Mouse (Mus musculus): ENCODE measurements at regions not wholly inside any gene's neighbourhood (a gene's known extent, or its start where the extent isn't known, plus 50 kb on each side); places are given as distances from the start of the nearest gene placed in this dataset.

DNA sequence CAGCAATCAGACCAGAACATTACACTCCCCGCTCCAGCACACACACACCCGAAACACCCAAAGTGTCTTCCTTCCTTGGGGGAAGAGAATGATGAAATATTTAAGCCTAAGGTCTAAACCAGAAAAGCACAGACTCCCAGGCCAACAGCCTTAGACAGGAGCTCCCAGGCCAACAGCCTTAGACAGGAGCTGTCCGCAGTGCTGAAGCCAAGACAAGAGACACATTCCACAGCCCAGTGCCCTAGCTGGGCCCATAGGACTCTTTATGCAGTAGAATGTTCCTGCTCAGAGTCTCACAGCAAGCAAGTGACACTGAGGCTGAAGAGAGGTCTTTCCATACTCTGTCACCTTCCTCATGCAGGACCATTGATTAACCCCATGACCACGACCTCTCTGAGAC lies 253.6 kb downstream of the Mroh4 start:
- Histone ChIP-seq H3K36me3 (ENCODE audit: control insufficient read depth, insufficient read depth, low read length) (no peaks in the 10 kb centered on the region), H3K4me3 (ENCODE audit: extremely low read depth, insufficient read depth, insufficient read length) (no peak overlapping the region), H3K4me1 (ENCODE audit: control insufficient read depth, insufficient read depth, insufficient read length) (no peaks in the 10 kb centered on the region), H3K27ac (ENCODE audit: insufficient read depth, low read length) (no peak overlapping the region), H3K27me3 (ENCODE audit: control insufficient read depth, insufficient read depth, low read length) (no peaks in the 10 kb centered on the region)
- TF ChIP-seq POLR2A (IDR thresholded peaks at IDR 0.05; ENCODE audit: low read depth, low read length) (no peak), CTCF (IDR thresholded peaks at IDR 0.05; ENCODE audit: extremely low read depth, insufficient read depth, insufficient read length, insufficient replicate concordance) (no peak)
- no peak for DNase-seq (ENCODE audit: low read depth in 1 of 2, low spot score in 2 of 2)
- WGBS: 66% methylated on average over 4 of the region's 4 CpGs

DNA sequence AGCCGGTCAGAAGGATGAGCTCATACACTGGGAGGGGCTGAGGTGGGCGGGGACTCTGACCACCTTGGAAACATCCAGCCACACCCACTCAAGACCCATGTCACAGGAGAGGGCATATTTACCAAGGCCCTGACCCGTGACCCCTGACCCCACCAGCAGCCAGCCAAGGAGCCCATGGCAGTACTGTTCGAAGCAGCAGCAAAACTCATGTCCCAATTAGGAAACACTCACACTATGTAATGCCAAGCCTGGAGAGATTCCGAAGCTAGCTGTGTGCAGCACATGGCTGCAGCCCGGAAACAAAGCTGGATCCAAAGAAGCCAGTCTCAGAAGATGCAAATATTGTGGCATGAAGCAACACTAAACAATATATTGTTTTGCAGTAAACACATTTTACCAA lies 256.8 kb downstream of the Mroh4 start:
- DNase-seq (ENCODE audit: low read depth in 1 of 2, low spot score in 2 of 2): no peak
- no peak overlapping the region for H3K27ac ChIP-seq (ENCODE audit: insufficient read depth, low read length)
- 89% methylated on average over 6 of the region's 6 CpGs for WGBS
- TF ChIP-seq POLR2A (IDR thresholded peaks at IDR 0.05; ENCODE audit: low read depth, low read length) (no peak), CTCF (IDR thresholded peaks at IDR 0.05; ENCODE audit: extremely low read depth, insufficient read depth, insufficient read length, insufficient replicate concordance) (no peak)
- no peaks in the 10 kb centered on the region for H3K4me1 ChIP-seq (ENCODE audit: control insufficient read depth, insufficient read depth, insufficient read length)
- H3K36me3 ChIP-seq (ENCODE audit: control insufficient read depth, insufficient read depth, low read length): no peaks in the 10 kb centered on the region
- no peaks in the 10 kb centered on the region for H3K27me3 ChIP-seq (ENCODE audit: control insufficient read depth, insufficient read depth, low read length)
- H3K4me3 ChIP-seq (ENCODE audit: extremely low read depth, insufficient read depth, insufficient read length): no peak overlapping the region

DNA sequence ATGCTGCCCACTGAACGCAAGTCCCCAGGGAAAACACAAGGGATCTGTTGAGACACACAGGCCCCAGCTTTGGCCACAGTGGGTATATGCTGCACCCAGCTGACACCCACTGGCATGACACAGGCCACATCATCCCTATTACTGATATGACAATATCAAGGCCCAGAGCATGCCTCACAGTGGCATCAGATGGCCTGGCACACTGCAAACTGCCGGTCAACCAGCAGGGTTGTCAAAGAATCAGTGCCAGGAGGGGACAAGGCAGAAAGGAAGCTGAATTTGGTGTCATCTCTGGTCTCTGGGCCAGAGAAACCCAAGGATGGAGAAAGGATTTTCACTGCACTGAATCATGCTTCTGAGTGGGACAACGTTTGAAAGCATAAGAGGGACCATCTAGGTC lies 266.7 kb downstream of the Mroh4 start:
- Histone ChIP-seq H3K4me1 (ENCODE audit: control insufficient read depth, insufficient read depth, insufficient read length) (no peaks in the 10 kb centered on the region), H3K4me3 (ENCODE audit: extremely low read depth, insufficient read depth, insufficient read length) (no peak overlapping the region), H3K27ac (ENCODE audit: insufficient read depth, low read length) (no peak overlapping the region), H3K27me3 (ENCODE audit: control insufficient read depth, insufficient read depth, low read length) (no peaks in the 10 kb centered on the region), H3K36me3 (ENCODE audit: control insufficient read depth, insufficient read depth, low read length) (no peaks in the 10 kb centered on the region)
- no peak for DNase-seq (ENCODE audit: low read depth in 1 of 2, low spot score in 2 of 2)
- TF ChIP-seq CTCF (IDR thresholded peaks at IDR 0.05; ENCODE audit: extremely low read depth, insufficient read depth, insufficient read length, insufficient replicate concordance) (no peak), POLR2A (IDR thresholded peaks at IDR 0.05; ENCODE audit: low read depth, low read length) (no peak)
- WGBS: 81% methylated on average over 3 of the region's 3 CpGs

DNA sequence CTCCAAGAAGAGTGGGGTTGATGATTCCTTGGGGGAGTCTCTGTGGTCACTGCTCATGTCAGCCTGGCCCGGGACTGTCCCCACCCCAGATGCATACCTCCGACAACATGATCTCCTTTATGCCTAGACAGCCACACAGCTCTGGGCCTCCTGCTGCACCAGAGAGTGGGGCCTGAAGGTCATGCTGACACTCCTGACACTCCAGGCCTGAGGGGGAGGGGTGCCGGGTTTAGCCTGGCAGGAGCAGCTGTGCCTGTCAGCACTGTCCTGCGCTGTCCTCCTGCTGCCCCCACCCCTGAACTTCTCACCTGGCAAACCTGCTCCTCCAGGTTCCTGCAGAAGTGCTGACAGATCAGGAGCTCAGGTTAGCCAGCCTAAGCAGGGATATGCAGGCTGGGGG lies 288.2 kb downstream of the Mroh4 start:
- Histone ChIP-seq H3K27me3 (ENCODE audit: control insufficient read depth, insufficient read depth, low read length) (no peaks in the 10 kb centered on the region), H3K4me1 (ENCODE audit: control insufficient read depth, insufficient read depth, insufficient read length) (no peaks in the 10 kb centered on the region), H3K4me3 (ENCODE audit: extremely low read depth, insufficient read depth, insufficient read length) (no peak overlapping the region), H3K36me3 (ENCODE audit: control insufficient read depth, insufficient read depth, low read length) (no peaks in the 10 kb centered on the region), H3K27ac (ENCODE audit: insufficient read depth, low read length) (no peak overlapping the region)
- 42% methylated on average over 4 of the region's 4 CpGs for WGBS
- no peak for DNase-seq (ENCODE audit: low read depth in 1 of 2, low spot score in 2 of 2)
- TF ChIP-seq CTCF (IDR thresholded peaks at IDR 0.05; ENCODE audit: extremely low read depth, insufficient read depth, insufficient read length, insufficient replicate concordance) (no peak), POLR2A (IDR thresholded peaks at IDR 0.05; ENCODE audit: low read depth, low read length) (no peak)

DNA sequence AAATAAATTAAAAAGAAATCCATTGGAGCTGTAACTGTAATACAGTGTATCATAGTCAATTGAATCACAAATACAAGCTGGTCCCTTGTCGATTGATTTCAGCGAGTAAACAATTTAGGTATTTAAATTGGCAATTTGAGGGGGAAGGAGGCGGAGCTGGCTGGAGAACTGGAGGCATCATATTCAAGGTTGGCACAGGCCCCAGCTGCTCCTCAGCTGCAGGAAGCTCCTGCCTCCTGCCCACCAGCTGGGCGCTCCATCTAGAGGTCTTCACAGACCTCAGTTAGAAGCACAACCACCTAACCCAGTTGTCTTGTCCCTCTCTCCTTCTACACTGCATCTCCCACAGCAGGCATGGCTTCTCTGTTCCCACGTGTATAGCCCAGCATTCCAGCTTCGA lies 292.6 kb downstream of the Mroh4 start:
- no peak for TF ChIP-seq POLR2A (IDR thresholded peaks at IDR 0.05; ENCODE audit: low read depth, low read length)
- Histone ChIP-seq H3K36me3 (ENCODE audit: control insufficient read depth, insufficient read depth, low read length) (no peaks in the 10 kb centered on the region), H3K4me3 (ENCODE audit: extremely low read depth, insufficient read depth, insufficient read length) (no peak overlapping the region), H3K27ac (ENCODE audit: insufficient read depth, low read length) (no peak overlapping the region), H3K4me1 (ENCODE audit: control insufficient read depth, insufficient read depth, insufficient read length) (no peaks in the 10 kb centered on the region), H3K27me3 (ENCODE audit: control insufficient read depth, insufficient read depth, low read length) (no peaks in the 10 kb centered on the region)
- 70% methylated on average over 6 of the region's 6 CpGs for WGBS
- DNase-seq (ENCODE audit: low read depth in 1 of 2, low spot score in 2 of 2): no peak

DNA sequence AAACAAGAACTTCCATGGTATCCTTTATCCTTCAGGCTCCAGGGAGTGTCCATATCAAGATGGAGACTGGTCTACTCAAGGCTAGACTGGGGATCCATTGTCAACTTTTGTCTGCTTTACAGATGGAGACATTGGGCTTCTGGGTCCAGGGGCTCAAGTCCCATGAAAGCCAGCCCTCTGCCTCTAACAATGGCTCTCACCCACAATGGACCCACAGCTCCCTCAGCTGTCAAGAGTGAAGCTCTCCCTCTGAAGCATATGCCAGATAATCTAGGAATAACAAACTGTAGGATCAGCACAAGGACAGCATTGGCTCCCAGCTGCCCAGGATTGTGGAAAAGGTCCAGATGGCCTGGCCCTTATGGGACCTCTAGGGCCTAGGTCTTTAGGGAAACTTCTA lies 302.3 kb downstream of the Mroh4 start:
- TF ChIP-seq POLR2A (IDR thresholded peaks at IDR 0.05; ENCODE audit: low read depth, low read length) (no peak), CTCF (IDR thresholded peaks at IDR 0.05; ENCODE audit: extremely low read depth, insufficient read depth, insufficient read length, insufficient replicate concordance) (no peak)
- no peak overlapping the region for H3K27ac ChIP-seq (ENCODE audit: insufficient read depth, low read length)
- no peaks in the 10 kb centered on the region for H3K27me3 ChIP-seq (ENCODE audit: control insufficient read depth, insufficient read depth, low read length)
- no peak for DNase-seq (ENCODE audit: low read depth in 1 of 2, low spot score in 2 of 2)
- H3K4me3 ChIP-seq (ENCODE audit: extremely low read depth, insufficient read depth, insufficient read length): no peak overlapping the region
- no peaks in the 10 kb centered on the region for H3K4me1 ChIP-seq (ENCODE audit: control insufficient read depth, insufficient read depth, insufficient read length)
- H3K36me3 ChIP-seq (ENCODE audit: control insufficient read depth, insufficient read depth, low read length): no peaks in the 10 kb centered on the region

DNA sequence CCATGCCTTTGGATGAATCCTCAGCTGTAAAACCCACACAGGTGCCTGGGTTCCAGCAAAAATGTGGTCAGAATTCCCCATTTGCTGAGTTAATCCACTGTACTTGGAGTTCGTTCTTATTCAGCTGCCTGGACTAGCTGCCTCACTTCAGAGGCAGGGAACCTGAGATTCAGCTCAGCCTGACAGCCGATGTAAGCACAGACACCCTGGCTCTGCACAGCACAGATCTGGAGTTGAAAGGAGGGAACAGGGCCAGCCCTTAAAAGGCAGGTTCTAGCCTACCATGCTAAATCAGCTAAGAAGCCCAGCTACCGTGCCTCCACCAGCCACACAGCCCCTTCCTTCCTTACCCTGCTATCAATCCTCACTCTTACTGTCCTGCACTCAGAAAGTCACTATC lies 306.0 kb downstream of the Mroh4 start:
- no peak for TF ChIP-seq CTCF (IDR thresholded peaks at IDR 0.05; ENCODE audit: extremely low read depth, insufficient read depth, insufficient read length, insufficient replicate concordance)
- no peak for TF ChIP-seq POLR2A (IDR thresholded peaks at IDR 0.05; ENCODE audit: low read depth, low read length)
- DNase-seq (ENCODE audit: low read depth in 1 of 2, low spot score in 2 of 2): no peak
- Histone ChIP-seq H3K27ac (ENCODE audit: insufficient read depth, low read length) (no peak overlapping the region), H3K4me1 (ENCODE audit: control insufficient read depth, insufficient read depth, insufficient read length) (no peaks in the 10 kb centered on the region), H3K4me3 (ENCODE audit: extremely low read depth, insufficient read depth, insufficient read length) (no peak overlapping the region), H3K36me3 (ENCODE audit: control insufficient read depth, insufficient read depth, low read length) (no peaks in the 10 kb centered on the region), H3K27me3 (ENCODE audit: control insufficient read depth, insufficient read depth, low read length) (no peaks in the 10 kb centered on the region)
- WGBS: 68% methylated on average over 3 of the region's 3 CpGs

Data from spleen, adult 2 months (tissue).